Mouse (Mus musculus): ENCODE results near the gene Myo10. TPM values are rescaled to one million over a fixed set of nuclear protein-coding genes. Genes with fewer than 3 reads are reported as not detected.

The Myo10 gene
- polyA plus RNA-seq, 1 experiment from 2014 or later = 3.9 TPM

- no peak for ATAC-seq (ENCODE audit: insufficient read depth)
- no peak overlapping the region for H3K4me3 ChIP-seq (replicated peaks)
- WGBS (ENCODE audit: insufficient replicate concordance) = 58% methylated on average over 4 of the region's 4 CpGs
Observed at GRCm38 (mm10) chr15:25620560-25620959, 1.8 kb upstream of the Myo10 start.

GRCm38 (mm10) chr15:25621351-25622199 is 750 bp upstream of the Myo10 start:
- H3K4me3 ChIP-seq (replicated peaks) = peak overlapping the region; percentile 66
- no peak overlapping the region; the same call in 1 of the 2 replicates for H3K9ac ChIP-seq
- peaks cover 40% of the 10 kb centered on the region for H3K27me3 ChIP-seq
- peak overlapping the region; percentile 83 for H3K4me2 ChIP-seq
- H3K36me3 ChIP-seq (replicated peaks) = no peaks in the 10 kb centered on the region
- WGBS (ENCODE audit: insufficient replicate concordance) = 10% methylated on average over 20 of the region's 20 CpGs
- no peak overlapping the region for H3K27ac ChIP-seq (replicated peaks)
- peaks cover 34% of the 10 kb centered on the region for H3K4me1 ChIP-seq (replicated peaks)
- no peak for ATAC-seq (ENCODE audit: insufficient read depth)
- H3K9me3 ChIP-seq (replicated peaks) = no peaks in the 10 kb centered on the region

More at GRCm38 (mm10) chr15:25620560-25620959, 1.8 kb upstream of the Myo10 start:
- no peak overlapping the region for H3K9ac ChIP-seq
- peaks cover 34% of the 10 kb centered on the region for H3K4me1 ChIP-seq (replicated peaks)
- H3K27ac ChIP-seq (replicated peaks) = no peak overlapping the region
- no peak overlapping the region for H3K4me2 ChIP-seq
- H3K36me3 ChIP-seq (replicated peaks) = no peaks in the 10 kb centered on the region
- H3K9me3 ChIP-seq (replicated peaks) = no peaks in the 10 kb centered on the region
- peaks cover 40% of the 10 kb centered on the region for H3K27me3 ChIP-seq

- Histone ChIP-seq H3K9me3 (replicated peaks) (no peaks in the 10 kb centered on the region), H3K4me3 (replicated peaks) (peak overlapping the region; percentile 66), H3K4me2 (peak overlapping the region; percentile 83), H3K27me3 (peaks cover 40% of the 10 kb centered on the region), H3K4me1 (replicated peaks) (peaks cover 34% of the 10 kb centered on the region), H3K36me3 (replicated peaks) (no peaks in the 10 kb centered on the region), H3K27ac (replicated peaks) (peak overlapping the region; percentile 74), H3K9ac (peak overlapping the region; percentile 58)
- under 1% methylated on average over 61 of the region's 61 CpGs for WGBS (ENCODE audit: insufficient replicate concordance)
- ATAC-seq (ENCODE audit: insufficient read depth) = no peak
Observed at GRCm38 (mm10) chr15:25622867-25623471, 644 bp downstream of the Myo10 start.

DNA sequence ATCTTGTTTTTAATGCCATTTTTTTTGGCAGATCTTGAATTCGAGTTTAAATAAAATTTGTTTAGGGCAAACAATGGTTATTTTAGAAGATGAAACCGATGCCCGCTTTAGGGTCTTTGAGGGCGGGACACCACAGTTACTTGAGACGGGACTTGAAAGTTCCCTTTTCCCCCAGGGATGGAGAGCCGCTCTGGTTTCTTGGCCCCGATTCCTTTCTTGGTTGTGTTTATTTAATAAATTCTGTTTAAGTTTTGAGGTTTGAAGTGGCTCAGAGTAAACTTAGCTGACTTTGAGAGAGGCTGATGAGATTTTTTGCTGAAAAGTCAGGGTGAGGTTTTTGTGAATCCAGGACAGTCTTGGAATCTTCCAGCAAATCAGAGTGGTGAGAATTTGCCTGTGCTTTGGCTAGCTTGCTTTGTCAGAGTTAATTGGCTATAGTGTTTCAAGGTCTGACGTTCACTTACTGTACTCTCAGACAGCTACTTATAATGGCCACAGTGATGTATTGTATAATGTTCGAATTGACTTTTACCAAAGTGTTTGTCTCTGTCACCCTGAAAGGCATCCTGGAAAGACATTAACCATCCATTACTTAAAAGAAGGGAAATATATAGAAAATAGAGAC is 1.3 kb downstream of the Myo10 start:
- WGBS (ENCODE audit: insufficient replicate concordance) = 7% methylated on average over 9 of the region's 9 CpGs
- H3K9ac ChIP-seq = no peak overlapping the region
- H3K4me2 ChIP-seq = peak overlapping the region; percentile 83
- no peaks in the 10 kb centered on the region for H3K9me3 ChIP-seq (replicated peaks)
- peak overlapping the region; percentile 66 for H3K4me3 ChIP-seq (replicated peaks)
- peaks cover 34% of the 10 kb centered on the region for H3K4me1 ChIP-seq (replicated peaks)
- peaks cover 40% of the 10 kb centered on the region for H3K27me3 ChIP-seq
- no peaks in the 10 kb centered on the region for H3K36me3 ChIP-seq (replicated peaks)
- H3K27ac ChIP-seq (replicated peaks) = no peak overlapping the region
- no peak for ATAC-seq (ENCODE audit: insufficient read depth)

DNA sequence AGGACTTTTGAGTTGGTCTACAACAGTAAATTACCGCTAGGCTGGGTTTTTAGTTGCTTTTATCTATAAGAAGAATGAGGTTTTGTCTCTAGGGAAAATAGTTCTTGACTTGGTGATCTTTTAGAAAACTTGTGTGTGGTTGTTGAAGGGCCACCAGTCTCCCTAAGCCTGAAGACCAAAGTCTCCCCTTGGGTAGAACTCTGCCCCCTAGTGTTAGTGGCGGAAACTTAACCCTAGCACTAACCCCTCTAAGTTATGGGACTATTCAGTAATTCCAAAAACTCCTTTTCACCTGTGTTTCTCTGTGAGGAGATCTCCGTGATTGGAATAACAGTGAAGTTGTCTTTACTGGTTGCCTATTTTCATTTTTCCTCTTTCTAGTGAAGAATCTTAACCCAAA is 1.9 kb downstream of the Myo10 start:
- 26% methylated on average over 3 of the region's 3 CpGs for WGBS (ENCODE audit: insufficient replicate concordance)
- Histone ChIP-seq H3K4me2 (peak overlapping the region; percentile 83), H3K27ac (replicated peaks) (no peak overlapping the region), H3K9ac (no peak overlapping the region), H3K27me3 (peaks cover 40% of the 10 kb centered on the region), H3K4me1 (replicated peaks) (peaks cover 34% of the 10 kb centered on the region), H3K36me3 (replicated peaks) (no peaks in the 10 kb centered on the region), H3K9me3 (replicated peaks) (no peaks in the 10 kb centered on the region), H3K4me3 (replicated peaks) (peak overlapping the region; percentile 66)
- ATAC-seq (ENCODE audit: insufficient read depth) = no peak

GRCm38 (mm10) chr15:25625471-25625870 is 3.1 kb downstream of the Myo10 start:
- no peak overlapping the region for H3K9ac ChIP-seq

GRCm38 (mm10) chr15:25627012-25627411 is 4.7 kb downstream of the Myo10 start:
- H3K27me3 ChIP-seq = peaks cover 25% of the 10 kb centered on the region
- H3K9ac ChIP-seq = no peak overlapping the region
- H3K4me2 ChIP-seq = no peak overlapping the region
- H3K9me3 ChIP-seq (replicated peaks) = no peaks in the 10 kb centered on the region
- peaks cover 31% of the 10 kb centered on the region for H3K4me1 ChIP-seq (replicated peaks)
- no peak overlapping the region for H3K27ac ChIP-seq (replicated peaks)
- ATAC-seq (ENCODE audit: insufficient read depth) = no peak
- H3K36me3 ChIP-seq (replicated peaks) = no peaks in the 10 kb centered on the region
- H3K4me3 ChIP-seq (replicated peaks) = no peak overlapping the region
- 65% methylated on average over 7 of the region's 7 CpGs for WGBS (ENCODE audit: insufficient replicate concordance)

More at GRCm38 (mm10) chr15:25625471-25625870, 3.1 kb downstream of the Myo10 start:
- H3K27me3 ChIP-seq = peaks cover 40% of the 10 kb centered on the region
- H3K4me3 ChIP-seq (replicated peaks) = no peak overlapping the region
- no peak overlapping the region for H3K4me2 ChIP-seq
- H3K4me1 ChIP-seq (replicated peaks) = peaks cover 34% of the 10 kb centered on the region
- 63% methylated on average over 4 of the region's 4 CpGs for WGBS (ENCODE audit: insufficient replicate concordance)
- no peaks in the 10 kb centered on the region for H3K9me3 ChIP-seq (replicated peaks)
- no peaks in the 10 kb centered on the region for H3K36me3 ChIP-seq (replicated peaks)
- H3K27ac ChIP-seq (replicated peaks) = no peak overlapping the region
- no peak for ATAC-seq (ENCODE audit: insufficient read depth)

- Histone ChIP-seq H3K36me3 (replicated peaks) (no peaks in the 10 kb centered on the region), H3K27ac (replicated peaks) (no peak overlapping the region), H3K4me3 (replicated peaks) (no peak overlapping the region), H3K4me1 (replicated peaks) (peaks cover 30% of the 10 kb centered on the region), H3K4me2 (no peak overlapping the region), H3K9ac (no peak overlapping the region), H3K9me3 (replicated peaks) (no peaks in the 10 kb centered on the region), H3K27me3 (peaks cover 13% of the 10 kb centered on the region)
- 51% methylated on average over 2 of the region's 2 CpGs for WGBS (ENCODE audit: insufficient replicate concordance)
- no peak for ATAC-seq (ENCODE audit: insufficient read depth)
Observed at GRCm38 (mm10) chr15:25628251-25628650, 5.9 kb downstream of the Myo10 start.

GRCm38 (mm10) chr15:25630716-25631115 is 8.4 kb downstream of the Myo10 start:
- Histone ChIP-seq H3K4me3 (replicated peaks) (no peak overlapping the region), H3K36me3 (replicated peaks) (no peaks in the 10 kb centered on the region), H3K27ac (replicated peaks) (no peak overlapping the region), H3K9me3 (replicated peaks) (no peaks in the 10 kb centered on the region), H3K4me1 (replicated peaks) (peaks cover 22% of the 10 kb centered on the region), H3K4me2 (no peak overlapping the region), H3K9ac (no peak overlapping the region), H3K27me3 (no peaks in the 10 kb centered on the region)
- 67% methylated on average over 9 of the region's 9 CpGs for WGBS (ENCODE audit: insufficient replicate concordance)
- no peak for ATAC-seq (ENCODE audit: insufficient read depth)

GRCm38 (mm10) chr15:25631332-25631731 is 9.0 kb downstream of the Myo10 start:
- Histone ChIP-seq H3K9ac (no peak overlapping the region), H3K4me1 (replicated peaks) (peaks cover 22% of the 10 kb centered on the region), H3K36me3 (replicated peaks) (no peaks in the 10 kb centered on the region), H3K4me2 (no peak overlapping the region), H3K27ac (replicated peaks) (no peak overlapping the region), H3K27me3 (no peaks in the 10 kb centered on the region), H3K4me3 (replicated peaks) (no peak overlapping the region), H3K9me3 (replicated peaks) (no peaks in the 10 kb centered on the region)
- ATAC-seq (ENCODE audit: insufficient read depth) = no peak
- WGBS (ENCODE audit: insufficient replicate concordance) = 69% methylated on average over 6 of the region's 6 CpGs

DNA sequence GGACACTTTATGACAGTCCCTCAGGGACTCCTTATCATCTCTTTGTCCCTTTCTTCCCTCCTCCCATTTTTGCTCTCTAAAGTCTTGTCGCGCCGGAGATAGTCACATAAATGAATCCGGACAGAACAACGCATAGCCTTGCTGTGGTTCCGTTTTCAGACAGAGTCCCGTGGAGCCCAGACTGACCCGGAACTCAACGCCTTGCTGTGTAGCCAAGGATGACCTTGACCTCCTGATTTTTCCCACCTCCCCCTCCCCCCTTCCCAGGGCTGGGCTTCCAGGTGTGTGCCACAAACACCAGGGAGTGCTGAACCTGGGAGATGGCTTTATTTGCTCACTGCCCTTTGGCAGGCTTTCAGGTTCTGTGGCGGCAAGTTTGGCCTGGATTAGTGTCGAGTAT is 10.6 kb downstream of the Myo10 start:
- 67% methylated on average over 11 of the region's 11 CpGs for WGBS (ENCODE audit: insufficient replicate concordance)
- H3K36me3 ChIP-seq (replicated peaks) = no peaks in the 10 kb centered on the region
- H3K4me1 ChIP-seq (replicated peaks) = peaks cover 22% of the 10 kb centered on the region
- ATAC-seq (ENCODE audit: insufficient read depth) = peak; percentile 23; the same call in 1 of the 2 replicates
- H3K4me3 ChIP-seq (replicated peaks) = no peak overlapping the region
- no peak overlapping the region for H3K9ac ChIP-seq
- H3K27me3 ChIP-seq = no peaks in the 10 kb centered on the region
- no peaks in the 10 kb centered on the region for H3K9me3 ChIP-seq (replicated peaks)
- peak overlapping the region; percentile 10; the same call in 1 of the 2 replicates for H3K4me2 ChIP-seq
- H3K27ac ChIP-seq (replicated peaks) = peak overlapping the region; percentile 24; the same call in 1 of the 2 replicates

Data from liver, embryonic 15.5 days (tissue).